Mouse (Mus musculus): ENCODE results near the gene Nmb.

DNA sequence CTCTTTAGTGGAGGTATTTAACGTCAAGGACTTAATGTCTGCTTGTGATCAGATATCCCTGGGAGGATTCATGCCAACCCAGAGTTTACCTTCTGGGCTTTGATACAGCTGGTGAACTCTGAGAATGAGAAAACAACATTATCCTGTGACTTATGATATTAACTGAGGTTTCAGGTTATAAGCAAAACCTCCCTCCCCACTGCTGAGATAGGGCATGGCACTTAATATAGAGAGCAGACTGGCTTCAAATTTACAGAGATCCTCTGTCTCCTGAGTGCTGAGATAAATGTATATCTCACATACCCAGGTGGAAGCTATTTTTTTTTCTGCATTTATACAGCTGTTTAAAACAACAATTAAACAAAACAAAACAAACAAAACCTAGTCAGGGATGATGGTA is 27.9 kb upstream of the Nmb start:
- TF ChIP-seq CTCF (IDR thresholded peaks at IDR 0.05; ENCODE audit: borderline replicate concordance, control insufficient read depth, extremely low read depth, insufficient read depth, low read length, poor library complexity): no peak
- TF ChIP-seq POLR2A (IDR thresholded peaks at IDR 0.05; ENCODE audit: control insufficient read depth, extremely low read depth, insufficient read depth, low read length, poor library complexity): no peak

All from thymus, adult 2 months (tissue).